Mouse (Mus musculus) neural tube, embryonic 12.5 days (tissue): ENCODE results near the gene 2310061I04Rik. TPM values are rescaled to one million over a fixed set of nuclear protein-coding genes. Genes with fewer than 3 reads are reported as not detected.
"Not testable (repeated sequence)": the region's sequence is repeated elsewhere in the genome, so short reads cannot be mapped to it uniquely, and the experiment has no call there.

Experiments used
- ATAC-seq: fragments of 200-750 bp; cut with Nextera tagmentation; 2 replicates; pipeline ENCODE4 v1.8.0; 2017; ENCODE audit warnings: low read depth, mild to moderate bottlenecking, moderate TSS enrichment, moderate library complexity; ENCODE audit not compliant: low FRiP score
- H3K27ac ChIP-seq: fragments of 300-500 bp; sonication (generic); 2 replicates; pipeline ENCODE4 v1.5.1; 2016
- H3K27me3 ChIP-seq: fragments of 300-500 bp; sonication (generic); replicated peaks from 2 replicates; pipeline ENCODE4 v1.6.1; 2016; ENCODE audit warnings: mild to moderate bottlenecking
- H3K36me3 ChIP-seq: fragments of 300-500 bp; sonication (generic); 2 replicates; pipeline ENCODE4 v1.6.1; 2016; ENCODE audit warnings: mild to moderate bottlenecking
- H3K4me1 ChIP-seq: fragments of 300-500 bp; sonication (generic); 2 replicates; pipeline ENCODE4 v1.6.1; 2016
- H3K4me2 ChIP-seq: fragments of 300-500 bp; sonication (generic); replicated peaks from 2 replicates; pipeline ENCODE4 v1.6.1; 2016; ENCODE audit warnings: mild to moderate bottlenecking
- H3K4me3 ChIP-seq: fragments of 300-500 bp; sonication (generic); 2 replicates; pipeline ENCODE4 v1.5.1; 2016
- H3K9ac ChIP-seq: fragments of 300-500 bp; sonication (generic); 2 replicates; pipeline ENCODE4 v1.6.1; 2016; ENCODE audit warnings: mild to moderate bottlenecking
- H3K9me3 ChIP-seq: fragments of 300-500 bp; sonication (generic); 2 replicates; pipeline ENCODE4 v1.6.1; 2016; ENCODE audit warnings: mild to moderate bottlenecking
- WGBS: fragments of 180-500 bp; shearing (Covaris S2); methylation state at CpG from one replicate; pipeline ENCODE4 v1.1.7; 2016; 5-methylcytosine and 5-hydroxymethylcytosine counted together
- polyA plus RNA-seq: library from polyadenylated mRNA; unstranded; fragments of >200 nt; fragmentation: Nextera tagmentation; extraction: Ambion mirVana; gene quantifications from 2 replicates; pipeline ENCODE4 v1.2.1, GENCODE M21; 2016

Gene 2310061I04Rik
- polyA plus RNA-seq, result 26.8 and 30.3 TPM in 2 replicates

GRCm38 (mm10) chr17:35896781-35897643 is at the start of gene 2310061I04Rik:
Gene 2310061I04Rik (minus strand): TSS chr17:35897431.
- Histone ChIP-seq H3K36me3 (peaks cover 70% of the 10 kb centered on the region), H3K9me3 (no peaks in the 10 kb centered on the region)
- WGBS, result under 1% methylated on average over 84 of the region's 86 CpGs

GRCm38 (mm10) chr17:35939941-35940340 is 42.7 kb upstream of the 2310061I04Rik start:
- no peak overlapping the region for H3K9ac ChIP-seq
- H3K36me3 ChIP-seq, result no peaks in the 10 kb centered on the region
- WGBS, result 63% methylated on average over 1 of the region's 1 CpGs
- no peaks in the 10 kb centered on the region for H3K27me3 ChIP-seq
- no peak overlapping the region for H3K27ac ChIP-seq
- no peak overlapping the region for H3K4me3 ChIP-seq
- H3K4me2 ChIP-seq, result no peak overlapping the region
- no peaks in the 10 kb centered on the region for H3K9me3 ChIP-seq
- no peak for ATAC-seq
- H3K4me1 ChIP-seq, result no peaks in the 10 kb centered on the region

More at GRCm38 (mm10) chr17:35896781-35897643, at the start of gene 2310061I04Rik:
- peak; percentile 92 for ATAC-seq
- H3K4me2 ChIP-seq, result peak within 1 kb of the TSS; percentile 100
- H3K4me1 ChIP-seq, result peaks cover 17% of the 10 kb centered on the region
- H3K4me3 ChIP-seq, result peak within 1 kb of the TSS; percentile 83
- H3K27ac ChIP-seq, result peak within 1 kb of the TSS; percentile 92
- peak within 1 kb of the TSS; percentile 88 for H3K9ac ChIP-seq
- no peaks in the 10 kb centered on the region for H3K27me3 ChIP-seq

GRCm38 (mm10) chr17:35939108-35939507 is 41.9 kb upstream of the 2310061I04Rik start:
- Histone ChIP-seq H3K4me3 (no peak overlapping the region), H3K4me2 (no peak overlapping the region), H3K9me3 (no peaks in the 10 kb centered on the region), H3K27ac (no peak overlapping the region), H3K27me3 (no peaks in the 10 kb centered on the region), H3K9ac (no peak overlapping the region), H3K4me1 (no peaks in the 10 kb centered on the region), H3K36me3 (no peaks in the 10 kb centered on the region)
- no peak for ATAC-seq
- WGBS, result 57% methylated on average over 2 of the region's 2 CpGs

- H3K4me3 ChIP-seq, result no peak overlapping the region
- ATAC-seq, result peak; percentile 33; the same call in 1 of the 2 replicates
- H3K4me2 ChIP-seq, result no peak overlapping the region
- H3K27ac ChIP-seq, result no peak overlapping the region
- H3K4me1 ChIP-seq, result no peaks in the 10 kb centered on the region
- H3K27me3 ChIP-seq, result no peaks in the 10 kb centered on the region
- H3K9me3 ChIP-seq, result no peaks in the 10 kb centered on the region
- no peak overlapping the region for H3K9ac ChIP-seq
- 50% methylated on average over 2 of the region's 2 CpGs for WGBS
- H3K36me3 ChIP-seq, result no peaks in the 10 kb centered on the region
Observed at GRCm38 (mm10) chr17:35937700-35938348, 40.6 kb upstream of the 2310061I04Rik start.

GRCm38 (mm10) chr17:35935763-35936162 is 38.5 kb upstream of the 2310061I04Rik start:
- WGBS, result 90% methylated on average over 14 of the region's 14 CpGs
- ATAC-seq, H3K4me3 ChIP-seq: not testable (repeated sequence)

GRCm38 (mm10) chr17:35932608-35933007 is 35.4 kb upstream of the 2310061I04Rik start:
- H3K4me3 ChIP-seq, result no peak overlapping the region
- no peaks in the 10 kb centered on the region for H3K4me1 ChIP-seq
- WGBS, result 85% methylated on average over 4 of the region's 4 CpGs
- no peaks in the 10 kb centered on the region for H3K9me3 ChIP-seq
- no peak for ATAC-seq
- H3K27ac ChIP-seq, result no peak overlapping the region
- no peak overlapping the region for H3K9ac ChIP-seq
- H3K27me3 ChIP-seq, result no peaks in the 10 kb centered on the region
- H3K4me2 ChIP-seq, result no peak overlapping the region
- H3K36me3 ChIP-seq, result peaks cover 38% of the 10 kb centered on the region

More at GRCm38 (mm10) chr17:35935763-35936162, 38.5 kb upstream of the 2310061I04Rik start:
- H3K27me3 ChIP-seq, H3K36me3 ChIP-seq, H3K27ac ChIP-seq, H3K9ac ChIP-seq, H3K4me1 ChIP-seq, H3K4me2 ChIP-seq, H3K9me3 ChIP-seq: not testable (repeated sequence)

- 97% methylated on average over 12 of the region's 12 CpGs for WGBS
- peaks cover 55% of the 10 kb centered on the region for H3K36me3 ChIP-seq
Observed at GRCm38 (mm10) chr17:35930627-35931026, 33.4 kb upstream of the 2310061I04Rik start.

GRCm38 (mm10) chr17:35929534-35929933 is 32.3 kb upstream of the 2310061I04Rik start:
- WGBS, result 93% methylated on average over 2 of the region's 2 CpGs
- H3K9me3 ChIP-seq, result no peaks in the 10 kb centered on the region
- no peaks in the 10 kb centered on the region for H3K27me3 ChIP-seq
- H3K9ac ChIP-seq, result no peak overlapping the region
- H3K4me2 ChIP-seq, result no peak overlapping the region
- H3K4me1 ChIP-seq, result no peaks in the 10 kb centered on the region
- H3K36me3 ChIP-seq, result peaks cover 65% of the 10 kb centered on the region
- H3K4me3 ChIP-seq, result no peak overlapping the region
- no peak overlapping the region for H3K27ac ChIP-seq
- ATAC-seq, result no peak

More at GRCm38 (mm10) chr17:35930627-35931026, 33.4 kb upstream of the 2310061I04Rik start:
- Histone ChIP-seq H3K4me3 (no peak overlapping the region), H3K4me1 (no peaks in the 10 kb centered on the region), H3K4me2 (no peak overlapping the region), H3K27me3 (no peaks in the 10 kb centered on the region), H3K27ac (no peak overlapping the region), H3K9ac (no peak overlapping the region), H3K9me3 (no peaks in the 10 kb centered on the region)
- no peak for ATAC-seq

- 87% methylated on average over 1 of the region's 1 CpGs for WGBS
Observed at GRCm38 (mm10) chr17:35927471-35927870, 30.2 kb upstream of the 2310061I04Rik start.

GRCm38 (mm10) chr17:35923281-35923680 is 26.1 kb upstream of the 2310061I04Rik start:
- H3K4me1 ChIP-seq, result peaks cover 29% of the 10 kb centered on the region
- no peaks in the 10 kb centered on the region for H3K9me3 ChIP-seq
- peaks cover 53% of the 10 kb centered on the region for H3K36me3 ChIP-seq
- H3K27ac ChIP-seq, result no peak overlapping the region
- no peaks in the 10 kb centered on the region for H3K27me3 ChIP-seq
- no peak overlapping the region for H3K4me3 ChIP-seq
- H3K9ac ChIP-seq, result no peak overlapping the region
- ATAC-seq, result no peak
- WGBS, result 95% methylated on average over 4 of the region's 4 CpGs
- no peak overlapping the region for H3K4me2 ChIP-seq

More at GRCm38 (mm10) chr17:35927471-35927870, 30.2 kb upstream of the 2310061I04Rik start:
- Histone ChIP-seq H3K9me3 (no peaks in the 10 kb centered on the region), H3K4me2 (no peak overlapping the region), H3K4me3 (no peak overlapping the region), H3K27me3 (no peaks in the 10 kb centered on the region), H3K9ac (no peak overlapping the region), H3K4me1 (0 out of 2 replicates have a peak, but pooled peaks cover 2% of the 10 kb centered on the region), H3K27ac (no peak overlapping the region), H3K36me3 (peaks cover 82% of the 10 kb centered on the region)
- ATAC-seq, result no peak

- peaks cover 46% of the 10 kb centered on the region for H3K36me3 ChIP-seq
- H3K4me2 ChIP-seq, result no peak overlapping the region
- no peak overlapping the region for H3K9ac ChIP-seq
- peaks cover 29% of the 10 kb centered on the region for H3K4me1 ChIP-seq
- no peaks in the 10 kb centered on the region for H3K27me3 ChIP-seq
- no peak for ATAC-seq
- H3K4me3 ChIP-seq, result no peak overlapping the region
- no peak overlapping the region for H3K27ac ChIP-seq
- no peaks in the 10 kb centered on the region for H3K9me3 ChIP-seq
- 87% methylated on average over 3 of the region's 3 CpGs for WGBS
Observed at GRCm38 (mm10) chr17:35922566-35922965, 25.3 kb upstream of the 2310061I04Rik start.

- no peak overlapping the region for H3K9ac ChIP-seq
- H3K27me3 ChIP-seq, result no peaks in the 10 kb centered on the region
- no peak for ATAC-seq
- H3K27ac ChIP-seq, result no peak overlapping the region
- peaks cover 39% of the 10 kb centered on the region for H3K36me3 ChIP-seq
- H3K4me1 ChIP-seq, result peaks cover 29% of the 10 kb centered on the region
- H3K4me2 ChIP-seq, result no peak overlapping the region
- no peaks in the 10 kb centered on the region for H3K9me3 ChIP-seq
- WGBS, result 85% methylated on average over 4 of the region's 4 CpGs
- H3K4me3 ChIP-seq, result no peak overlapping the region
Observed at GRCm38 (mm10) chr17:35921710-35922109, 24.5 kb upstream of the 2310061I04Rik start.
